18 mouse cellular contexts compared by ENCODE assay signal in the genomic region with DNA sequence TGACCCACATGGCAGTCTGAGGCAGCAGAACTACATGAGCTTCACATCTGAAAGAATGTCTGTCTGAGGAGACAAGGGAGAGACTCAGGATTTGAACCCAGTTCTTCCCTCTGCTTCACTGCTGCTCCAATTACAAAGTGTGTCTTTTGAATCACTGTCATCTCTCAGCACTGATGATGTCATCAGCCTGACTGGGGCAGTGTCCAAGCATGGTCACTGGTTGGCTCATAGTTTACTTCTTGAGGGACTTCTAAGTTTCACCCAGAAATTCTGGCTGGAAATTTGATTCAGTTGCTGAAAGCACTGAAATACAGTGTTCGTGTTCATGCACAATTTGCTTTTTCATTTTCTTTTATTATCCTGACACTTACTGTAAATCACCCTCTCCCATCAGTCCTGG.
DNase-seq lines count a peak whose midpoint lies in the region; TF ChIP-seq lines count a peak whose summit lies in the region.
"Had no signal": no experiment of that assay in that cellular context is flagged by ENCODE, and none has a peak within 500 bp of the region (broad histone marks: within the 10 kb centered on the region; RNA-seq: fewer than 3 reads in every experiment).

No protein-coding gene starts in this region.

- 0 out of 2 replicates have a peak overlapping the region, but pooled peaks have one; percentile 7 for H3K27ac ChIP-seq in layer of hippocampus, adult 2 months
- H3K27ac ChIP-seq: forebrain, embryonic 13.5 days; hindbrain, postnatal 0 days; kidney, postnatal 0 days; liver, embryonic 15.5 days; midbrain, embryonic 12.5 days; neural tube, embryonic 13.5 days had no signal

- TF ChIP-seq CTCF in layer of hippocampus, adult 2 months (conservative IDR thresholded peaks at IDR 0.05) = no peak

- intact Hi-C loops in gastrocnemius, postnatal 36 days (cut with DNase I) = no loop called here

- DNase-seq in layer of hippocampus, adult 2 months (ENCODE audit: low spot score in 2 of 2) = no peak
- no peak for DNase-seq in layer of hippocampus, postnatal 36 days
- DNase-seq in 3T3-L1 (ENCODE audit: low read depth, low spot score) (peak; percentile 21), NIH3T3 (ENCODE audit: low read depth) (peak; percentile 51)
- DNase-seq in gastrocnemius, postnatal 36 days = peak; percentile 47 to 56
- DNase-seq in Muller cell, postnatal 12 days (ENCODE audit: inconsistent ontology term) = no peak
- no peak for DNase-seq in cerebellum, adult 11-12 months
- DNase-seq in cerebellum, postnatal 4 days (ENCODE audit: low spot score in 2 of 2) = no peak
- DNase-seq: cerebellum, adult 18-20 months; layer of hippocampus, adult 9-11 months; retina, postnatal 1 day; spleen, adult 18-20 months had no signal

- H3K4me3 ChIP-seq in layer of hippocampus, adult 2 months = no peak overlapping the region
- H3K4me3 ChIP-seq: forebrain, embryonic 13.5 days; liver, embryonic 15.5 days; midbrain, embryonic 12.5 days; neural tube, embryonic 13.5 days had no signal

Comparison
In these comparisons a context has a peak if more than half of its experiments do, and no peak if none do; other contexts are left out.
1. DNase-seq: peak in 3T3-L1 (single experiment), NIH3T3 (single experiment) and gastrocnemius, postnatal 36 days (2 of 2); none in layer of hippocampus, adult 2 months (0 of 2), layer of hippocampus, postnatal 36 days (0 of 2), Muller cell, postnatal 12 days (single experiment), cerebellum, adult 11-12 months (single experiment) and cerebellum, postnatal 4 days (0 of 2).